Mouse (Mus musculus) olfactory bulb, adult 2 months (tissue): ENCODE data around the gene Gm49486. TPM values are rescaled to one million over a fixed set of nuclear protein-coding genes. Genes with fewer than 3 reads are reported as not detected.

ENCODE experiments used
- H3K27ac ChIP-seq: fragments of 200-500 bp; 2 replicates; pipeline ENCODE4 v1.5.1; 2012; ENCODE audit warnings: low read depth, low read length; ENCODE audit not compliant: insufficient read depth
- H3K4me1 ChIP-seq: fragments of 200-500 bp; 2 replicates; pipeline ENCODE4 v1.6.1; 2012; ENCODE audit warnings: low read length; ENCODE audit not compliant: control insufficient read depth, insufficient read depth
- H3K4me3 ChIP-seq: fragments of 200-500 bp; 2 replicates; pipeline ENCODE4 v1.5.1; 2012; ENCODE audit warnings: mild to moderate bottlenecking, low read depth, low read length, moderate library complexity; ENCODE audit not compliant: insufficient read depth
- CTCF ChIP-seq: fragments of 200-500 bp; IDR thresholded peaks from 2 replicates; pipeline ENCODE4 v1.5.1; 2012; ENCODE audit warnings: low read depth, mild to moderate bottlenecking, low read length, moderate library complexity; ENCODE audit not compliant: insufficient read depth
- POLR2A ChIP-seq: fragments of 200-500 bp; IDR thresholded peaks from 2 replicates; pipeline ENCODE4 v1.6.1; 2012; ENCODE audit warnings: mild to moderate bottlenecking, low read depth, low read length, moderate library complexity; ENCODE audit not compliant: insufficient read depth
- WGBS: fragments of 180-500 bp; shearing (Covaris S2); methylation state at CpG from one replicate; pipeline ENCODE4 v1.1.7; 2018; 5-methylcytosine and 5-hydroxymethylcytosine counted together
- polyA plus RNA-seq: library from polyadenylated mRNA; stranded (reverse); fragments of >200 nt; gene quantifications from 2 replicates; pipeline ENCODE4 v1.2.4, GENCODE M21; 2012; ENCODE audit warnings: low replicate concordance; ENCODE audit not compliant: missing spikeins, insufficient read depth, insufficient read length

Gm49486 gene
- polyA plus RNA-seq, 1 experiment = not detected

DNA sequence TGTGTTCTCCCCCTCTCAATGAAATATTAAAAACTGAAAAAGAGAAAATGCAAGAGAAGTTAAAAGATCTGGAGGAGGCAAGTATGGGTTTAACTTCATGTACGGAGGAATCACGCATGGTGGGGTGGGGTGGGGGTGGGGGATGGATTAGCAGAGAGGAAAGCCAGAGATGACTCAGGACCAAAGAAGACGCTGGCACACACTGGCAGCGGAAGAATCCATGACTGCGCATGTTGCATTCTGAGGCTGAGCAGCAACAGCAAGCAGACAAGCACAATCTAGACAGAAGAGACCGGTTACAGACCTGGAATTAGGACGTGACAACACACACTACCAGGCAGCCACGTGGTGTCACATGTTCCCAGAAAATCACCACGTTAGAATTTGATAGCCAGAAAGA is 63.6 kb downstream of the Gm49486 start:
- TF ChIP-seq POLR2A (no peak), CTCF (no peak)
- Histone ChIP-seq H3K4me1 (no peaks in the 10 kb centered on the region), H3K4me3 (no peak overlapping the region), H3K27ac (no peak overlapping the region)
- WGBS = 39% methylated on average over 9 of the region's 9 CpGs

DNA sequence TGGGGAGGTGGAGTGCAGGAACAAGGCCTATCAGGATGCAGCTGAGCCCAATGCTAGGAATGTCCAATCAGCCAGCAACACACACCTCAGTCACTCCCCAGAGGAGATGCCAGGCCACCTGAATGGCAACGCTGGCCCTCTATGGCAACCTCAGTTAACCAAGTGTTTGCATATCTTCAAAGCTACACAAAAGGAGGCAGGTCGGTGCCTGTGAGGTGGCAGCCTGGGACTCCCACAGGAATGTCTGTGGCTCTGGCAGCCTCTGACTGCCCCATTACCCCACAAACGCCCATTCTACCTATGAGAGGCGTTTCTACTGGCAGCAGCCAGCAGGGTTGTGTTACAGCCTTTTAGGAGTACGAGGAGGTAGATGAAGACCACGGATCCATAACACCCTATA is 69.4 kb downstream of the Gm49486 start:
- TF ChIP-seq POLR2A (no peak), CTCF (no peak)
- WGBS = 84% methylated on average over 6 of the region's 6 CpGs
- Histone ChIP-seq H3K27ac (no peak overlapping the region), H3K4me1 (no peaks in the 10 kb centered on the region), H3K4me3 (no peak overlapping the region)

DNA sequence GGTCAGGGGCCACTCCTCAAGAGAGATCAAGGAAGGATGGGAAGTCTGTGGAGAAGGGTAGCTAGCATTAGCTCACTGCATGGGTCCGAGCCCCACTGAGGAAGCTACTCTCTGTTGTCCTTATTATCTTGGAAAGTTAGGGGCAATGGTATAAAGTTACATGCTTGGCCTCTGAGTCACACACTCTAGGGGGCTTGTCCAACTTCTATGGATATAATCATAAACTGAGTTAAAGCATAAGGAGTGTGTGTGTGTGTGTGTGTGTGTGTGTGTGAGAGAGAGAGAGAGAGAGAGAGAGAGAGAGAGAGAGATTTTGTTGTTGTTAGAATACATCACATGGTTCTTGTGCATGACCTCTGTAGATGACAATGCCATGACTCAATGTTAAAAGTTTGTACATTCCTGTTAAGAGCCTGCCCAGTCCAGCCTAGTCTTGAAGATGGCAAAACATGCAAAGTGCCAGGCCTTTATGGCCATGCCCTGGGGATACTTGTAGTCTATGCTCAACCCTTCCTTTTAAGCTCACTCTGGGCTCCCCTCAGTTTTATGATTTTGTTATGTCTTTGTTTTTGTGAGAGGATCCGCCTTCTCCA is 70.5 kb downstream of the Gm49486 start:
- TF ChIP-seq CTCF = no peak
- TF ChIP-seq POLR2A = no peak
- H3K27ac ChIP-seq = no peak overlapping the region
- H3K4me3 ChIP-seq = no peak overlapping the region
- 90% methylated on average over 2 of the region's 2 CpGs for WGBS
- H3K4me1 ChIP-seq = no peaks in the 10 kb centered on the region

DNA sequence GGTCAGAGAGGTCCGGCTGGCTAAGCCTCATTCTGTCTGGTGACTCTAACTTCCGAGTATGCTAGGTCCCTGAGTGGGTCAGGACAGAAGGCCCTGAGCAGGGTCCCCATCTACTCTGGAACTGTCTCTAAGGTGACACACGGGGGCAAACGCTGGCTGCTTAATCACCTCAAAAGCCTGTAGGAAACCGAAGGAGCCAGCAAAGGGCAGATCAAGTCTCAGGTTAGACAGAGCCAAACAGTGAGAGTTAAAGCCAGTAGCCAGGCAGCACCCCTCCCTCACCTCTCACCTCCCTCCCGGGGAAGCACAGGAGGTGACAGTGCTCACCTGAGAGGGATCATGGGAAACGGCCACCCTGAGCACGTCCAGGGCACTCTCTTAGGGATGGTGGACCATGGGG is 74.5 kb downstream of the Gm49486 start:
- no peak for TF ChIP-seq CTCF
- TF ChIP-seq POLR2A = no peak
- H3K27ac ChIP-seq = no peak overlapping the region
- no peak overlapping the region for H3K4me3 ChIP-seq
- 93% methylated on average over 8 of the region's 8 CpGs for WGBS
- H3K4me1 ChIP-seq = peaks cover 5% of the 10 kb centered on the region

DNA sequence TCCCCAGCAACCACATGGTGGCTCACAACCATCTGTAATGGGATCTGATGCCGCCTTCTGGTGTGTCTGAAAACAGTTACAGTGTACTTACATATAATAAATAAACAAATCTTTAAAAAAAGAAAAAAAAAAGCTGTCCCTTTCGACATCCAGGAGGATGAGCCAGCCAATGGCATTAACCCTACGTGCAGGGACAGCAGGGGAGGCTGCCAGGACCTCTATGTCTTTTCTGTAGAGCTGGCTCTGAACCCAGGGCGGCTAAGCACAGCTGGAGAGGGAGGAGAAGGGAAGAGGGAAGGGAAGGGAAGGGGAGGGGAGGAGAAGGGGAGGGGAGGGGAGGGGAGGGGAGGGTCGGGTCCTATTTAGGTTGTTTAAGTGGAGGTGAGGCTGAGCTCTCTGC is 75.6 kb downstream of the Gm49486 start:
- TF ChIP-seq CTCF (no peak), POLR2A (no peak)
- Histone ChIP-seq H3K27ac (no peak overlapping the region), H3K4me3 (no peak overlapping the region), H3K4me1 (peaks cover 5% of the 10 kb centered on the region)
- WGBS = 80% methylated on average over 4 of the region's 5 CpGs

DNA sequence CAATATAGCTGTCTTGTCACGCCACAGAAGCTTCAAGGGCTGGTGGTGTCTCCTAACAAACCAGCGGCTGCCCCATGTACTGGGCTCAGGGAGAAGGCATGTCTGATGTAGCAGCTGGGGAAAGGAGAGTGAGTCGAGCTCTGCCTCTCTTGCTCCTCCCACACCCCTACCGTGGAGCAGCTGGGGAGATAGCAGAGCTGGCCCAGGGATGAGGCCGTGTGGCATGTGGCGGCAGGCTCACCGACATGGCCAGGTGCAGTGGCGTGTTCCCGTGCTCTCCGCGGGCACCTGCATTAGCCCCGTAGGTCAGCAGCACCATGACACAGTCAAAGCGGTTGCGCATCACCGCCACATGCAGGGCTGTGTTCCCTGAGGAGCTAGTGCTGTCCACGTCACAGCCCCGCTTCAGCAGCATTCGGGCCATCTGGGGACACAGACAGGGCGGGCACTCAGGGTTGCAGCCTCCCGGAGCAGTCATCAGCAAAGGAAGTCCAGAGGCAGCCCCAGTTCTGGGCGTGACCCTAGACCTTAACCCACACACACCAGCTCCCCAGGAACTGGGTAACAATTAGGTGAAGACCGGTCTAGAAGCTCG is 76.9 kb downstream of the Gm49486 start:
- 77% methylated on average over 23 of the region's 23 CpGs for WGBS
- no peak for TF ChIP-seq POLR2A
- TF ChIP-seq CTCF = no peak

More for the DNA sequence above, 76.9 kb downstream of the Gm49486 start:
- Histone ChIP-seq H3K4me1 (peaks cover 5% of the 10 kb centered on the region), H3K27ac (no peak overlapping the region), H3K4me3 (no peak overlapping the region)

Other genes starting within 250 kb of the Gm49486 start
- gene H1f0, start 200.9 kb upstream of the Gm49486 start, polyA plus RNA-seq = not detected in 2 replicates
- not detected in 2 replicates for gene Galr3, start 187.5 kb upstream of the Gm49486 start, polyA plus RNA-seq
- gene Ankrd54, start 166.5 kb upstream of the Gm49486 start, polyA plus RNA-seq = not detected in 2 replicates
- gene Eif3l, start 154.2 kb upstream of the Gm49486 start, polyA plus RNA-seq = not detected in 2 replicates
- 70.4 TPM in 1 of 2 replicates, not detected in the other for gene Micall1, start 120.5 kb upstream of the Gm49486 start, polyA plus RNA-seq
- gene Polr2f, start 88.4 kb upstream of the Gm49486 start, polyA plus RNA-seq = not detected in 2 replicates
- not detected in 2 replicates for gene 1700088E04Rik, start 88.1 kb upstream of the Gm49486 start, polyA plus RNA-seq
- gene Sox10, start 64.2 kb upstream of the Gm49486 start, polyA plus RNA-seq = not detected in 2 replicates
- not detected in 2 replicates for gene Pick1, start 218 bp upstream of the Gm49486 start, polyA plus RNA-seq
- gene Slc16a8, start 25.4 kb downstream of the Gm49486 start, polyA plus RNA-seq = not detected in 2 replicates
- not detected in 2 replicates for gene Baiap2l2, start 56.1 kb downstream of the Gm49486 start, polyA plus RNA-seq
- not detected in 2 replicates for gene Pla2g6, start 99.0 kb downstream of the Gm49486 start, polyA plus RNA-seq
- gene Maff, start 117.2 kb downstream of the Gm49486 start, polyA plus RNA-seq = not detected in 2 replicates
- not detected in 2 replicates for gene Tmem184b, start 174.2 kb downstream of the Gm49486 start, polyA plus RNA-seq
- gene Csnk1e, start 226.2 kb downstream of the Gm49486 start, polyA plus RNA-seq = not detected in 2 replicates